Mouse (Mus musculus) myocyte (in vitro differentiated cells): ENCODE measurements around the gene BC048403. TPM values are rescaled to one million over a fixed set of nuclear protein-coding genes. Genes with fewer than 3 reads are reported as not detected.

Source experiments
- H3K27me3 ChIP-seq: one replicate; pipeline ENCODE4 v1.6.1; 2011; ENCODE audit not compliant: control insufficient read depth, insufficient read depth, insufficient read length
- H3K36me3 ChIP-seq: one replicate; pipeline ENCODE4 v1.6.1; 2011; ENCODE audit not compliant: control insufficient read depth, insufficient read depth
- H3K4me2 ChIP-seq: one replicate; pipeline ENCODE4 v1.6.1; 2011; ENCODE audit warnings: low read depth, control low read depth
- H3K4me3 ChIP-seq: one replicate; pipeline ENCODE4 v1.5.1; 2011; ENCODE audit warnings: mild to moderate bottlenecking, control low read depth, moderate library complexity
- H3K79me2 ChIP-seq: one replicate; pipeline ENCODE4 v1.6.1; 2011; ENCODE audit not compliant: control insufficient read depth, insufficient read depth
- H3ac ChIP-seq: one replicate; pipeline ENCODE4 v1.6.1; 2011; ENCODE audit not compliant: control insufficient read depth, insufficient read length
- CEBPB ChIP-seq: IDR thresholded peaks from 2 replicates; pipeline ENCODE4 v1.6.1; 2011; ENCODE audit warnings: mild to moderate bottlenecking, moderate library complexity; ENCODE audit not compliant: poor library complexity, insufficient read depth, severe bottlenecking
- E2F4 ChIP-seq: IDR thresholded peaks from one replicate; pipeline ENCODE4 v1.6.1; 2011; ENCODE audit warnings: mild to moderate bottlenecking, control low read depth, moderate library complexity; ENCODE audit not compliant: insufficient read depth
- MAX ChIP-seq: IDR thresholded peaks from one replicate; pipeline ENCODE4 v1.6.1; 2011; ENCODE audit warnings: low read depth, mild to moderate bottlenecking, control low read depth
- MYOD1 ChIP-seq, 3 experiments: IDR thresholded peaks; one replicate each; pipeline ENCODE4 v1.6.1; 2011; ENCODE audit warnings: control low read depth in 2 of 3, low read depth in 2 of 3, mild to moderate bottlenecking in 2 of 3, moderate library complexity in 1 of 3; ENCODE audit not compliant: insufficient read length in 2 of 3, control insufficient read depth in 1 of 3
- MYOG ChIP-seq, 3 experiments: IDR thresholded peaks; one replicate each; pipeline ENCODE4 v1.6.1; 2011; ENCODE audit warnings: control low read depth in 2 of 3, low read depth in 2 of 3, mild to moderate bottlenecking in 2 of 3; ENCODE audit not compliant: insufficient read length in 2 of 3, control insufficient read depth in 1 of 3, insufficient read depth in 1 of 3
- POLR2A ChIP-seq: IDR thresholded peaks from one replicate; pipeline ENCODE4 v1.6.1; 2011; ENCODE audit warnings: low read depth, mild to moderate bottlenecking, control low read depth, moderate library complexity; ENCODE audit not compliant: insufficient read length
- POLR2AphosphoS2 ChIP-seq: IDR thresholded peaks from one replicate; pipeline ENCODE4 v1.6.1; 2011; ENCODE audit warnings: low read depth, control low read depth; ENCODE audit not compliant: insufficient read length
- REST ChIP-seq: IDR thresholded peaks from one replicate; pipeline ENCODE4 v1.6.1; 2011; ENCODE audit warnings: mild to moderate bottlenecking, control low read depth, moderate library complexity; ENCODE audit not compliant: insufficient read depth, insufficient read length
- SRF ChIP-seq: IDR thresholded peaks from one replicate; pipeline ENCODE4 v1.6.1; 2011; ENCODE audit warnings: low read depth; ENCODE audit not compliant: control insufficient read depth, insufficient read length
- TCF12 ChIP-seq: IDR thresholded peaks from one replicate; pipeline ENCODE4 v1.6.1; 2011; ENCODE audit warnings: mild to moderate bottlenecking, control low read depth; ENCODE audit not compliant: poor library complexity, insufficient read depth, severe bottlenecking
- TCF3 ChIP-seq: IDR thresholded peaks from one replicate; pipeline ENCODE4 v1.6.1; 2011; ENCODE audit warnings: low read depth, control low read depth; ENCODE audit not compliant: insufficient read length
- USF1 ChIP-seq: IDR thresholded peaks from one replicate; pipeline ENCODE4 v1.6.1; 2011; ENCODE audit warnings: low read depth, mild to moderate bottlenecking, control low read depth, moderate library complexity
- polyA plus RNA-seq: library from polyadenylated mRNA; unstranded; fragments of >200 nt; fragmentation: generic; extraction: Trizol; gene quantifications from one replicate; pipeline ENCODE4 v1.2.1, GENCODE M21; 2012; ENCODE audit warnings: missing spikeins

Gene BC048403
- polyA plus RNA-seq: 2.8 TPM

- Histone ChIP-seq H3K4me3 (peak within 1 kb of the TSS; percentile 56), H3K36me3 (no peaks in the 10 kb centered on the region), H3ac (peak within 1 kb of the TSS; percentile 13), H3K4me2 (peak within 1 kb of the TSS; percentile 72), H3K27me3 (no peaks in the 10 kb centered on the region), H3K79me2 (peaks cover 4% of the 10 kb centered on the region)
- peak; percentile 82 for TF ChIP-seq POLR2AphosphoS2
- TF ChIP-seq MAX: peak; percentile 33
- TF ChIP-seq USF1: peak; percentile 67
- TF ChIP-seq MYOG (IDR thresholded peaks at IDR 0.05; ENCODE audit: control insufficient read depth in 1 of 3, insufficient read depth in 1 of 3, insufficient read length in 2 of 3, low read depth in 2 of 3): peak in 2 of 3 experiments; percentile 22 to 64
- TF ChIP-seq TCF12: no peak
- TF ChIP-seq SRF: no peak
- peak in 2 of 3 experiments; percentile 2 to 62 for TF ChIP-seq MYOD1 (IDR thresholded peaks at IDR 0.05; ENCODE audit: control insufficient read depth in 1 of 3, insufficient read length in 2 of 3, low read depth in 2 of 3)
- peak; percentile 86 for TF ChIP-seq POLR2A
- TF ChIP-seq E2F4: no peak
- TF ChIP-seq TCF3: no peak
These were observed at the start of gene BC048403 for GRCm38 (mm10) chr10:121739548-121740505. Gene BC048403 (plus strand): TSS chr10:121739937.

GRCm38 (mm10) chr10:121692944-121693579 lies 46.7 kb upstream of the BC048403 start:
- Histone ChIP-seq H3K4me3 (no peak overlapping the region), H3K79me2 (no peaks in the 10 kb centered on the region), H3ac (no peak overlapping the region), H3K27me3 (no peaks in the 10 kb centered on the region), H3K4me2 (no peak overlapping the region), H3K36me3 (no peaks in the 10 kb centered on the region)
- no peak for TF ChIP-seq MAX
- no peak for TF ChIP-seq TCF12
- no peak for TF ChIP-seq POLR2A
- no peak for TF ChIP-seq MYOG (IDR thresholded peaks at IDR 0.05; ENCODE audit: control insufficient read depth in 1 of 3, insufficient read depth in 1 of 3, insufficient read length in 2 of 3, low read depth in 2 of 3)
- no peak for TF ChIP-seq TCF3
- TF ChIP-seq REST: no peak
- no peak for TF ChIP-seq POLR2AphosphoS2
- TF ChIP-seq E2F4: no peak
- no peak for TF ChIP-seq USF1

- Histone ChIP-seq H3ac (no peak overlapping the region), H3K4me3 (no peak overlapping the region), H3K27me3 (no peaks in the 10 kb centered on the region), H3K79me2 (no peaks in the 10 kb centered on the region), H3K4me2 (no peak overlapping the region), H3K36me3 (no peaks in the 10 kb centered on the region)
- TF ChIP-seq MYOD1 (IDR thresholded peaks at IDR 0.05; ENCODE audit: control insufficient read depth in 1 of 3, insufficient read length in 2 of 3, low read depth in 2 of 3) (no peak), CEBPB (no peak), REST (no peak), TCF3 (no peak)
These were observed 45.2 kb upstream of the BC048403 start for GRCm38 (mm10) chr10:121694567-121694966.

- no peak for TF ChIP-seq MAX
- TF ChIP-seq USF1: no peak
- no peak for TF ChIP-seq POLR2A
- TF ChIP-seq MYOG (IDR thresholded peaks at IDR 0.05; ENCODE audit: control insufficient read depth in 1 of 3, insufficient read depth in 1 of 3, insufficient read length in 2 of 3, low read depth in 2 of 3): no peak
- no peak for TF ChIP-seq REST
- no peak for TF ChIP-seq SRF
- TF ChIP-seq TCF12: no peak
- no peak for TF ChIP-seq CEBPB
- no peak for TF ChIP-seq MYOD1 (IDR thresholded peaks at IDR 0.05; ENCODE audit: control insufficient read depth in 1 of 3, insufficient read length in 2 of 3, low read depth in 2 of 3)
- TF ChIP-seq E2F4: no peak
- Histone ChIP-seq H3K79me2 (no peaks in the 10 kb centered on the region), H3K27me3 (no peaks in the 10 kb centered on the region), H3K36me3 (no peaks in the 10 kb centered on the region), H3ac (no peak overlapping the region), H3K4me3 (no peak overlapping the region), H3K4me2 (peak overlapping the region; percentile 68)
These were observed 38.2 kb upstream of the BC048403 start for GRCm38 (mm10) chr10:121701296-121702248.
